Mouse (Mus musculus) gastrocnemius, postnatal 14 days (tissue): ENCODE data around the gene Praf2. TPM values are rescaled to one million over a fixed set of nuclear protein-coding genes. Genes with fewer than 3 reads are reported as not detected.
"Not testable (repeated sequence)": the region's sequence is repeated elsewhere in the genome, so short reads cannot be mapped to it uniquely, and the experiment has no call there.

ENCODE experiments used
- DNase-seq: peaks from one replicate; pipeline ENCODE4 v3.0.0; 2021; ENCODE audit warnings: mixed read lengths
- intact Hi-C: fragments of 180-260 bp; cut with DNase I; formaldehyde crosslinking; loops from one replicate; pipeline ENCODE4 v1.15.1; 2025; ENCODE audit warnings: low total_unique reads
- long read RNA-seq, 2 experiments: library from polyadenylated mRNA; stranded (forward); transcript quantifications; one replicate each; pipeline ENCODE4 v2.0.0; 2021
- total RNA-seq, 2 experiments: library from RNA; stranded (reverse); gene quantifications; 2 replicates each; pipeline ENCODE4 v1.2.3; 2021

Gene Praf2
- 1 to 10 TPM; 6.1 to 9.0 TPM for total RNA-seq
- long read RNA-seq, experiment 1, transcript Praf2-201 (3 exons, 1,339 nt), result major isoform, 9 of 10 reads
- long read RNA-seq, experiment 1, partial matches to known transcripts, result 1 of 10 reads
- long read RNA-seq, experiment 1, other reads (novel, unspliced or antisense), result 0 of 10 reads
- long read RNA-seq, experiment 2, transcript Praf2-201 (3 exons, 1,339 nt), result major isoform, 5 of 5 reads
- long read RNA-seq, experiment 2, partial matches to known transcripts, result 0 of 5 reads
- long read RNA-seq, experiment 2, other reads (novel, unspliced or antisense), result 0 of 5 reads

GRCm38 (mm10) chrX:7728215-7728921 is at the start of gene Praf2:
Gene Praf2, plus strand, starts transcription at chrX:7728439.
- intact Hi-C loops, result no loop called here

GRCm38 (mm10) chrX:7678986-7679385 is 49.3 kb upstream of the Praf2 start:
- no peak for DNase-seq
- intact Hi-C loops, result no loop called here

More at GRCm38 (mm10) chrX:7728215-7728921, at the start of gene Praf2:
- peak; percentile 73 for DNase-seq

DNA sequence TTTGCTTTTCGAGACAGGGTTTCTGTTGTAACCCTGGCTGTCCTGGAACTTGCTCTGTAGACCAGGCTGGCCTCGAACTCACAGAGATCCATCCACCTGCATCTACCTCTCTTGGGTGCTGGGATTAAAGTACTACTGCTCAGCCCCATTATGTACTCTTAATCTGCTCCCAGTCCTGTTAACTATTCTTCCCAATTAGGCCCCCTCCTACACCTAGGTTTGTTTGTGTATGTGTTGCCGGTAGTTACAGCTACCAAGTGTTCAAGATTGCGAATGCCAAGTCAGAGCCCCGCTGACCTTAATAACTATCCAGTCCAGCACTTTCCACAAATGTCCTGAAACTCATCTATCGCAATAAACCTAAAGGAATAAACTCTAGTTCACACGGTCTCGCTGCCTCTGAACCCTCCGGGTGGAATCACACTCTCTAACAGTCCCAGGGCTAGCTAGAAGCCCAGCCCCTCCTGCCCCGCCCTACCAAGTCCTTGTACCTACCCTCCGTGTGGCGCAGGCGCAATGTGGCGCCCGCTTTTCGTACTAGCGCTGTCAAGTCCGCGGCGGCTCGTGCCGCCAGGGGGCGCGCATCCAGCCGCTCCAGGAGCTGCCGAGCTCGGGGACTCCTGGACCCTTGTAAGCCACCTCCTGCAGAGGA is 48.7 kb upstream of the Praf2 start:
- peak; percentile 91 for DNase-seq
- intact Hi-C loops, result no loop called here

DNA sequence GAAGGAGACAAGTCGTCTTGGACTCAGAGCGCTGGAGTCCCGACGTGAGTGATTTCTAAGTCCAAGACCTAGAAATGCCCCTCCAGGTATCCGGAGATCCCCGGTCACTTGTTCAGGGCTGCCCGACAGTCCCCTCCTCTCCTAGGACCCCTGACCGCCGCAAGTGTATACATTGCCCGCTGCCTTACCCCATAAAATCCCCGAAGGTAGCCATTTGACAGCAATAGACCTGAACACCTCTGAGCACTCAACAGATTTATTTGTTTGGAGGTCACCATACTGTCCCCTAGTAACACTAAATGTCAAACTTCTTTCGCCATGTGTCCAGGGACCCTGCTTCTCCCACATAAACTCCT is 48.2 kb upstream of the Praf2 start:
- intact Hi-C loops, result no loop called here
- no peak for DNase-seq

- DNase-seq, result no peak
- intact Hi-C loops, result no loop called here
Observed at GRCm38 (mm10) chrX:7680864-7681263, 47.4 kb upstream of the Praf2 start, which contains the start of gene Magix. Gene Magix, minus strand, starts transcription at chrX:7681251.

- intact Hi-C loops, result loop anchor here (5.0 kb wide), 1 partner anchor 46 kb away; no protein-coding TSS in a partner anchor
- no peak for DNase-seq
Observed at GRCm38 (mm10) chrX:7688321-7688720, 39.9 kb upstream of the Praf2 start.

- intact Hi-C loops, result no loop called here
- DNase-seq, result no peak
Observed at GRCm38 (mm10) chrX:7690486-7690885, 37.8 kb upstream of the Praf2 start.

DNA sequence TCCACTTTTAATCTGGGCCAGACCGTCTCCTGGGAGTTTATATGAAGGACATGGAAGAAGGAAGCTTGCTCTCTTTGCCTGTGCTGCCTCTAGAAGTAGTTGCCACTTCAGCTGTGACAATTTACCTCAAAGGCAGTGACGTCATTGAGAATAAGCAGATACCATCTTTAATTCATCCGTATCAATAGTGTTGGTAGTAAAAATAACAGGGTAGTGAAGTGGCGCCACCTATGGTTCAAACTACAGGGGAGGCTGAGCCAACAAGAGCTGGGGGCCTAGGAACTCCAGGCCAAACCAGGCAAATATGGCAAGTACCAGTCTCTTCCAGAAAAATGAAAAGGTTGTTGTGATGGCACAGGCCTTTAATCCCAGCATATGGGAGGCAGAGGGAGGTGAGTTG is 35.4 kb upstream of the Praf2 start:
- intact Hi-C loops, result no loop called here
- DNase-seq, result no peak

- intact Hi-C loops, result no loop called here
- DNase-seq, result no peak
Observed at GRCm38 (mm10) chrX:7696520-7696919, 31.7 kb upstream of the Praf2 start.

GRCm38 (mm10) chrX:7696954-7697381 is 31.3 kb upstream of the Praf2 start, which contains the start of gene Gpkow:
Gene Gpkow, plus strand, starts transcription at chrX:7697131.
- peak; percentile 80 for DNase-seq
- intact Hi-C loops, result no loop called here

GRCm38 (mm10) chrX:7713764-7714134 is 14.5 kb upstream of the Praf2 start:
- intact Hi-C loops, DNase-seq: not testable (repeated sequence)

GRCm38 (mm10) chrX:7714135-7714899 is 13.9 kb upstream of the Praf2 start, which contains the start of gene Wdr45:
Gene Wdr45, plus strand, starts transcription at chrX:7714333.
- peak; percentile 92 for DNase-seq
- intact Hi-C loops, result not testable (repeated sequence)

DNA sequence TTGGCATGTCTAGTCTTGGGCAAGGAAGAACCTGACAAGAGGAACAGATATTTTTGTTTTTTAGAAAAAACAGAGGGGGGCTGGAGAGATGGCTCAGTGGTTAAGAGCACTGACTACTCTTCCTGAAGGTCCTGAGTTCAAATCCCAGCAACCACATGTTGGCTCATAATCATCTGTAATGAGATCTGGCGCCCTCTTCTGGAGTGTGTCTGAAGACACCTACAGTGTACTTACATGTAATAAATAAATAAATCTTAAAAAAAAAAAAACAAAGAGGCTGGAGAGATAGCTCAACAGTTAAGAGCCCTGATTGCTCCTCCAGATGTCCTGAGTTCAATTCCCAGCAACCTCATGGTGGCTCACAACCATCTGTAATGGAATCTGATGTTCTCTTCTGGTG is 12.2 kb upstream of the Praf2 start:
- intact Hi-C loops, DNase-seq: not testable (repeated sequence)

DNA sequence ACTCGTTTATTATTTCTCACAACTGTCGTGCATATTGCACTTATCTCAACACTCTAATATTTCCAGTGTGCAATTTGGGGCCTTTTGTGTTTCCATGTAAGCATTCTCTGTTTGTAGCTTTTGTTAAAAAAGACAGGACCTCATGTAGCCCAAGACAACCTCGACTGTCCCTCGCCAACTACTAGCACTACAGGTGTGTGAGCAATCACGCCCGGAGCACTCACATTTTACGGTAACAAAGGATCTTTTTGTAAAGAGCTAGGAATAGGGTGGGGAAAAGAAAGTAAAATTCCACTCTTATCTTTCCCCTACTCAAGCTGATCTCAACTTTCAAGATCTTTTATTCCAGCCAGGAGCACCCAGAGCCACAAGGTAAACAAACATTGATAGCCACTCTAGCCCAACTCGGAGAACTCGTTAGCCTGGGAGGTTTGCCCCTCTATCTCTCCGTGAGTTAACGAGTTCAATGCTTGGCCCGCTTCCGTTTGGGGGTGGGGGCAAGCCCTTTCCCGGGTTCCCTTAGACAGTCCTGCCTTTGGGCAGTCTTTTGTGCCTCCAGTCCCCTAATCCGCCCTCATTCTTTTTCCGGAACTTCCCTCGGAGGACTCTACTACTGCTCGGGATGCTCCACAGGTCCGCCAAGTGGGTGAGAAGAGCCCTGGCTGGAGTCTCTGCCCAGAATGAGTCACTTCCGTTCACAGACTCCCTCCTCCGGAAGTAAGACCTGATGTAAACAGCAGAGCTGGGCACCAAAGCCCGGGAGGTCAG is 6.5 kb upstream of the Praf2 start, which contains the start of gene Gm45208:
Gm45208 (plus strand) TSS at position 732 of the 768 bp plus-strand sequence.
- intact Hi-C loops, result no loop called here
- peak; percentile 51 for DNase-seq

- no peak for DNase-seq
- intact Hi-C loops, result no loop called here
Observed at GRCm38 (mm10) chrX:7722282-7722611, 6.0 kb upstream of the Praf2 start.

DNA sequence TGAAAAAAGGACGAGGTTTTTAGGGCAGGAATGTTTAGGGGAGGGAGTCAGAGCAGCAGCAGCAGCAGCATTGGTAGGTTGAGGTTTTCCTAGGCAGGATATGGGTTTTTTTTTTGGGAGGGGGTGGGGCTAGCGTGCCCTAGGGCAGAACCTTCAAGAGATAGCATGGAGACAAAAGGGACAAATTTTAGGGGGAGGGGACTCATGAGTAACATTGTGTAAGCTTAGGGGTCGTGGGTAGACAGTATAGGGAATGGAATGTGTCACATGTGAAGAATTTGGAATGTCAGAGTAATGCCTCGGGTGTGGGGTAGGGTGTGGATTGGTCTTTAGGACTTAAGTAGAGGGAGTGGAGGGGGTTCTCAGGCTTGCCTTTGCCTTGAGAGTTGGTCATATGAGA is 5.5 kb upstream of the Praf2 start:
- intact Hi-C loops, result no loop called here
- DNase-seq, result no peak

GRCm38 (mm10) chrX:7724135-7724534 is 4.1 kb upstream of the Praf2 start:
- no peak for DNase-seq
- intact Hi-C loops, result no loop called here

DNA sequence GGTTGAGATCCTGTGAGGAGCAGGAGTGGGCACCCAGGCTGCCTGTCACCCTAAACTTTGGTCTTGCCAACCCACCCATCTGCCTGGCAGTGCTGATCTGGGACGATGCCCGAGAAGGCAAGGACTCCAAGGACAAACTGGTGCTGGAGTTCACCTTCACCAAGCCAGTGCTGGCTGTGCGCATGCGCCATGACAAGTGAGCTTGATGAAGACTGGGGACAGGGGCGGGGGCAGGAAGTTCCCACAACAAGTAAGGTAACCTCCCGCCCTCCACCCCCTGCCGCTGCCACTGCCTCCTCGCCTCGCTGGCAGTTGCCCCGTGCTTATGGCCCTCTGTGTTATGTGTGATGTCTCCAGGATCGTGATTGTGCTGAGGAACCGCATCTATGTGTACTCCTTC is 2.4 kb upstream of the Praf2 start:
- intact Hi-C loops, result no loop called here

GRCm38 (mm10) chrX:7727176-7727575 is 1.1 kb upstream of the Praf2 start:
- DNase-seq, result no peak
- intact Hi-C loops, result no loop called here

More for the DNA sequence above, 2.4 kb upstream of the Praf2 start:
- no peak for DNase-seq
